Mouse (Mus musculus) macrophage (primary cell): ENCODE results near the gene Ep400. TPM values are rescaled to one million over a fixed set of nuclear protein-coding genes. Genes with fewer than 3 reads are reported as not detected.

ENCODE experiments used
- H3K27ac ChIP-seq: fragments of 350-480 bp; formaldehyde crosslinking; 2 replicates; pipeline ENCODE4 v1.9.0; 2021
- H3K36me3 ChIP-seq: fragments of 350-480 bp; formaldehyde crosslinking; 2 replicates; pipeline ENCODE4 v1.9.0; 2021; ENCODE audit errors: inconsistent target
- H3K4me3 ChIP-seq: fragments of 350-480 bp; formaldehyde crosslinking; 2 replicates; pipeline ENCODE4 v1.9.0; 2021; ENCODE audit errors: inconsistent target
- H3K79me2 ChIP-seq: fragments of 350-480 bp; formaldehyde crosslinking; 2 replicates; pipeline ENCODE4 v1.9.0; 2021; ENCODE audit errors: inconsistent target
- WGBS: methylation state at CpG from one replicate; pipeline ENCODE4 v1.1.7; 2026; ENCODE audit warnings: inconsistent platforms; ENCODE audit not compliant: missing documents; 5-methylcytosine and 5-hydroxymethylcytosine counted together
- polyA plus RNA-seq: library from polyadenylated mRNA; stranded (reverse); fragments of 250-400 nt; gene quantifications from 3 replicates; pipeline ENCODE4 v1.2.4, GENCODE M21; 2018; ENCODE audit warnings: inconsistent platforms

The Ep400 gene
- polyA plus RNA-seq, 1 experiment from 2014 or later = 24.9 TPM

DNA sequence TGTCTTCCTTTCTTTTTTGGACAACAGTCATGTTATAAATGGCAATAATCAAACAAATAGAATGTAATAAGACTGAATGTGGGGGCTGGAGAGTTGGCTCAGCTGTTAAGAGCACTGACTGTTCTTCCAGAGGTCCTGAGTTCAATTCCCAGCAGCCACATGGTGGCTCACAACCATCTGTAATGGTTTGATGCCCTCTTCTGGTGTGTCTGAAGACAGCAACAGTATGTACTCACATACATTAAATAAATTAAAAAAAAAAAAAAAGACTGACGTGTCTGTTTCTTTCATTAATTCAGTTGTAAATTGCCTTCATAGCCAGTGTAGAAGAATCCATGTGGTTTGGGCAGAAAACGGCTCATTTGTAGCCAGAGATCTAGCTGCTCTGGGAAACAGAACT lies 146.2 kb downstream of the Ep400 start:
- Histone ChIP-seq H3K4me3 (no peak overlapping the region), H3K27ac (no peak overlapping the region), H3K36me3 (no peaks in the 10 kb centered on the region), H3K79me2 (no peaks in the 10 kb centered on the region)
- 100% methylated on average over 2 of the region's 2 CpGs for WGBS

DNA sequence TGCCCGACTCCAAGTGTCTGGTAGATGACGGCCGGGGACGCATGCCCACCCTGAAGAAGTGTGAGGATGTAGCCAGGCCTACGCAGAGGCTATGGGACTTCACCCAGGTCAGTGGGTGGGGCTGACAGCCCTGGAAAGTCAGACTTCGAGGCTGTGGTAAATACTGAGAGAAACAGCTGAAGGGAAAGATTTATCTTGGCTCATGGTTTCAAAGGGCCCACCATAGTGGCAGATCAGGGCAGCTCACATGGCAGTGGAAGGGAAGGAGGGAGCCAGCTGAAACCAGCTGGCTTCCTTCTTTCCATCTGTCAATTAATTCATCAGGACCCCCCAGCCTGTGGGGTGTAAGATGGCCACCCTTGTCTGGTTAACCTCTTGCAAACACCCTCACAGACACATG lies 151.3 kb downstream of the Ep400 start:
- Histone ChIP-seq H3K27ac (no peak overlapping the region), H3K36me3 (no peaks in the 10 kb centered on the region), H3K79me2 (no peaks in the 10 kb centered on the region), H3K4me3 (no peak overlapping the region)
- 94% methylated on average over 6 of the region's 6 CpGs for WGBS

Other genes starting within 250 kb of the Ep400 start
- 0.30 to 0.43 TPM in 2 of 3 replicates, not detected in the other for gene Galnt9, start 226.4 kb downstream of the Ep400 start, polyA plus RNA-seq
- gene Noc4l, start 117.3 kb downstream of the Ep400 start, polyA plus RNA-seq = 11.0 to 22.9 TPM (median 11.9 TPM) in 3 replicates
- gene Ddx51, start 117.3 kb downstream of the Ep400 start, polyA plus RNA-seq = 6.2 to 8.2 TPM (median 6.7 TPM) in 3 replicates
- gene Pus1, start 9.9 kb upstream of the Ep400 start, polyA plus RNA-seq = 14.8 to 27.1 TPM (median 18.1 TPM) in 3 replicates
- gene Ulk1, start 39.4 kb upstream of the Ep400 start, polyA plus RNA-seq = 9.6 to 23.9 TPM (median 15.4 TPM) in 3 replicates
- 32.2 to 52.4 TPM (median 43.3 TPM) in 3 replicates for gene Hscb, start 69.1 kb upstream of the Ep400 start, polyA plus RNA-seq
- gene Chek2, start 69.3 kb upstream of the Ep400 start, polyA plus RNA-seq = 21.7 to 24.4 TPM (median 24.0 TPM) in 3 replicates
- 0.50 to 1.3 TPM (median 0.77 TPM) in 3 replicates for gene Ttc28, start 109.1 kb upstream of the Ep400 start, polyA plus RNA-seq